Mouse (Mus musculus) spleen, adult 18-20 months (tissue): Measurements from ENCODE around the gene Agrp.

Experiments
- DNase-seq, 2 experiments: peaks; one replicate each; pipeline ENCODE4 v3.0.0; 2022; ENCODE audit warnings: mixed read lengths in 2 of 2

The Agrp gene

GRCm38 (mm10) chr8:105636963-105637510 lies at the start of gene Agrp:
Gene Agrp, minus strand, starts transcription at chr8:105637393.
- DNase-seq: no peak

GRCm38 (mm10) chr8:105686551-105686950 lies 49.4 kb upstream of the Agrp start:
- no peak for DNase-seq

GRCm38 (mm10) chr8:105685796-105686308 lies 48.7 kb upstream of the Agrp start, which contains the start of gene Carmil2:
Gene Carmil2, plus strand, starts transcription at chr8:105686274.
- peak; percentile 79 to 91 for DNase-seq

GRCm38 (mm10) chr8:105685325-105685724 lies 48.1 kb upstream of the Agrp start:
- DNase-seq: no peak

GRCm38 (mm10) chr8:105677891-105678290 lies 40.7 kb upstream of the Agrp start:
- no peak for DNase-seq

- DNase-seq: no peak
Measured at GRCm38 (mm10) chr8:105661167-105661566, 24.0 kb upstream of the Agrp start.

GRCm38 (mm10) chr8:105657641-105658040 lies 20.4 kb upstream of the Agrp start:
- DNase-seq: no peak

GRCm38 (mm10) chr8:105648929-105649328 lies 11.7 kb upstream of the Agrp start:
- DNase-seq: no peak

- no peak for DNase-seq
Measured at GRCm38 (mm10) chr8:105645205-105645604, 8.0 kb upstream of the Agrp start.

- no peak for DNase-seq
Measured at GRCm38 (mm10) chr8:105640511-105640910, 3.3 kb upstream of the Agrp start.

GRCm38 (mm10) chr8:105639835-105640234 lies 2.6 kb upstream of the Agrp start:
- no peak for DNase-seq

- no peak for DNase-seq
Measured at GRCm38 (mm10) chr8:105638510-105638909, 1.3 kb upstream of the Agrp start.

- no peak for DNase-seq
Measured at GRCm38 (mm10) chr8:105637601-105638041, 428 bp upstream of the Agrp start.

GRCm38 (mm10) chr8:105636018-105636962 lies 903 bp downstream of the Agrp start, which contains the start of gene Ctcf:
Gene Ctcf, plus strand, starts transcription at chr8:105636568.
- peak; percentile 88 to 89 for DNase-seq

GRCm38 (mm10) chr8:105635481-105635880 lies 1.7 kb downstream of the Agrp start:
- no peak for DNase-seq

GRCm38 (mm10) chr8:105634771-105635458 lies 2.3 kb downstream of the Agrp start:
- no peak for DNase-seq

GRCm38 (mm10) chr8:105629337-105629736 lies 7.9 kb downstream of the Agrp start:
- no peak for DNase-seq

GRCm38 (mm10) chr8:105626086-105626485 lies 11.1 kb downstream of the Agrp start:
- no peak for DNase-seq

GRCm38 (mm10) chr8:105624831-105625230 lies 12.4 kb downstream of the Agrp start:
- DNase-seq: no peak

GRCm38 (mm10) chr8:105624401-105624800 lies 12.8 kb downstream of the Agrp start:
- DNase-seq: no peak

GRCm38 (mm10) chr8:105623679-105624245 lies 13.4 kb downstream of the Agrp start:
- no peak for DNase-seq

- DNase-seq: peak; percentile 70 to 87
Measured at GRCm38 (mm10) chr8:105623118-105623517, 14.1 kb downstream of the Agrp start.
